Mouse (Mus musculus): ENCODE measurements around the gene Tead1. TPM values are rescaled to one million over a fixed set of nuclear protein-coding genes. Genes with fewer than 3 reads are reported as not detected.

The Tead1 gene
- total RNA-seq, 2 experiments from 2014 or later, result 78.8 to 119 TPM

- no peak for DNase-seq
Measured at GRCm38 (mm10) chr7:112721859-112722258, 42.7 kb downstream of the Tead1 start.

GRCm38 (mm10) chr7:112728399-112728798 is 49.3 kb downstream of the Tead1 start:
- DNase-seq, result no peak

GRCm38 (mm10) chr7:112730209-112730608 is 51.1 kb downstream of the Tead1 start:
- DNase-seq, result no peak

GRCm38 (mm10) chr7:112731584-112731983 is 52.5 kb downstream of the Tead1 start:
- no peak for DNase-seq

- DNase-seq, result no peak
Measured at GRCm38 (mm10) chr7:112739174-112739573, 60.1 kb downstream of the Tead1 start.

- DNase-seq, result peak in 1 of 2 experiments; percentile 16
Measured at GRCm38 (mm10) chr7:112741790-112742189, 62.7 kb downstream of the Tead1 start.

- DNase-seq, result no peak
Measured at GRCm38 (mm10) chr7:112743063-112743462, 63.9 kb downstream of the Tead1 start.

- peak in 1 of 2 experiments; percentile 40 for DNase-seq
Measured at GRCm38 (mm10) chr7:112743621-112744395, 64.7 kb downstream of the Tead1 start.

GRCm38 (mm10) chr7:112747187-112747586 is 68.1 kb downstream of the Tead1 start:
- no peak for DNase-seq

- DNase-seq, result no peak
Measured at GRCm38 (mm10) chr7:112747836-112748235, 68.7 kb downstream of the Tead1 start.

GRCm38 (mm10) chr7:112748327-112748726 is 69.2 kb downstream of the Tead1 start:
- DNase-seq, result no peak

- DNase-seq, result no peak
Measured at GRCm38 (mm10) chr7:112750101-112750500, 71.0 kb downstream of the Tead1 start.

GRCm38 (mm10) chr7:112752311-112752710 is 73.2 kb downstream of the Tead1 start:
- DNase-seq, result no peak

- DNase-seq, result no peak
Measured at GRCm38 (mm10) chr7:112753314-112753713, 74.2 kb downstream of the Tead1 start.

GRCm38 (mm10) chr7:112759359-112759975 is 80.3 kb downstream of the Tead1 start:
- DNase-seq, result no peak

- no peak for DNase-seq
Measured at GRCm38 (mm10) chr7:112760293-112760692, 81.2 kb downstream of the Tead1 start.

- DNase-seq, result peak; percentile 54 to 69
Measured at GRCm38 (mm10) chr7:112760782-112761181, 81.7 kb downstream of the Tead1 start.

GRCm38 (mm10) chr7:112762870-112763269 is 83.8 kb downstream of the Tead1 start:
- DNase-seq, result no peak

GRCm38 (mm10) chr7:112763513-112763912 is 84.4 kb downstream of the Tead1 start:
- DNase-seq, result peak; percentile 63 to 76

GRCm38 (mm10) chr7:112764921-112765320 is 85.8 kb downstream of the Tead1 start:
- DNase-seq, result no peak

- DNase-seq, result no peak
Measured at GRCm38 (mm10) chr7:112769866-112770265, 90.7 kb downstream of the Tead1 start.

- no peak for DNase-seq
Measured at GRCm38 (mm10) chr7:112771461-112771860, 92.3 kb downstream of the Tead1 start.

GRCm38 (mm10) chr7:112772777-112773176 is 93.7 kb downstream of the Tead1 start:
- DNase-seq, result no peak

GRCm38 (mm10) chr7:112773601-112774000 is 94.5 kb downstream of the Tead1 start:
- no peak for DNase-seq
